Mouse (Mus musculus): ENCODE results near the gene Rpl18a. TPM values are rescaled to one million over a fixed set of nuclear protein-coding genes. Genes with fewer than 3 reads are reported as not detected.

Rpl18a gene
- 5,087 and 5,550 TPM in 2 replicates for total RNA-seq (2015)
- total RNA-seq (2017): 1,590 and 1,750 TPM in 2 replicates

GRCm38 (mm10) chr8:70897021-70897680 is at the start of gene Rpl18a:
TSS of gene Rpl18a (minus strand) at chr8:70897412.
- peak; percentile 91 for ATAC-seq (ENCODE audit: poor library complexity, severe bottlenecking)

GRCm38 (mm10) chr8:70943187-70943586 is 46.0 kb upstream of the Rpl18a start:
- peak; percentile 70 for ATAC-seq (ENCODE audit: poor library complexity, severe bottlenecking)

DNA sequence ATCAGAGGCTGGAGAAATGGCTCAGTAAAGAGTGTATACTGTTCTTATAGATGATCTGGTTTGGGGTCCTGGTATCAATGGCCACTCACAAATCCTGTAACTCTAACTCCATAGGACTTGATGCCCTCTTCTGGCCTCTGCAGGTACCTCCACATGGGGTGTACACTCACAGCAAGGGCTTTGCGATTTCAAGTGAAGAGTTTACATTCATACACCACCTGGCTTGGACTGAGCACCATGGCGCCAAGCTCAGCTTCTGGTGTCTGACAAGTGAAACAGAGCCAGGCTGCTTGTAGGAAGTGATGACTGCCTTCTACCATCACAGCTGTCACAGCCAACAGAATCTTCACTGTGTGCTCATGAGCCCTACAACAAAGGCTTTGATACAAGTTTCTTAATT is 44.3 kb upstream of the Rpl18a start:
- no peak for ATAC-seq (ENCODE audit: poor library complexity, severe bottlenecking)

- no peak for ATAC-seq (ENCODE audit: poor library complexity, severe bottlenecking)
Measured at GRCm38 (mm10) chr8:70937200-70937599, 40.0 kb upstream of the Rpl18a start.

DNA sequence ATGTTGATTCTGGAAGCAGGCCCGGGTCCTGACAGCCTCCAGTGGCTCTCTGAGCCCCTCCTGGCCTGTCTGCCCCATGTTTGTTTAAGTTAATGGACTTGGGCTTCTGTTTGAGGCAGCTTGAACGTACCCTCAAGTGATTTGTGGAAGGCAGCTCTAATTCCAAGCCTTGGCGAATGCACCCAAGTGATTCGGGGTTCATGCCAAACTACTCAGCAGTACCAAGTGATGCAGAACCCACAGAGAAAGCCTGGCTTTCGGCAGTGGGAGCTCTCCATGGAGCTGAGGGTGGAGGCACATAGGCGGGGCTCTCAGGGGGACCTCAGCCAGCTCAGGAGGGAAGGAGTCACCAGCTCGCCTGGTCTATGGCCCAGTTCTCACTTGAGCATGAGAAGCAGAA is 37.6 kb upstream of the Rpl18a start:
- no peak for ATAC-seq (ENCODE audit: poor library complexity, severe bottlenecking)

GRCm38 (mm10) chr8:70933036-70933435 is 35.8 kb upstream of the Rpl18a start:
- ATAC-seq (ENCODE audit: poor library complexity, severe bottlenecking): no peak

DNA sequence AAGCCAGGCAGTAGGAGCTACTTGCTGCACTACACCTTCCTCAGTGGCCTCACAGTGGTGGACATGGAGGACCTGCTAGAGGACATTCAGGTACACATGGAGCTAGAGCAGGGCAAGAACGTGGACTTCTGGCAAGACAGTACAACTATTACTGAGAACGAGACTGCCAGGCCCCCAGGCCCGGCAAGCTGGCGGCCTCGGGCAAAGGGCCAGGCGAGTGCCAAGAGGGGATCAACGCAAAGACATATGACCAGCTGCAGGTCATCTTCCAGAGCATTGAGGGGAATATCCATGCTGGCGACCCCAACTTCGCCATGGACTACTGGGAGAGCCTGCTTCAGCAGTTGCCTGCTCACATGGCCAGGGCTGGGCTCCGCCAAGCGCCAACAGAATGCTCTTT is 34.5 kb upstream of the Rpl18a start:
- no peak for ATAC-seq (ENCODE audit: poor library complexity, severe bottlenecking)

- ATAC-seq (ENCODE audit: poor library complexity, severe bottlenecking): no peak
Measured at GRCm38 (mm10) chr8:70928778-70929322, 31.6 kb upstream of the Rpl18a start.

DNA sequence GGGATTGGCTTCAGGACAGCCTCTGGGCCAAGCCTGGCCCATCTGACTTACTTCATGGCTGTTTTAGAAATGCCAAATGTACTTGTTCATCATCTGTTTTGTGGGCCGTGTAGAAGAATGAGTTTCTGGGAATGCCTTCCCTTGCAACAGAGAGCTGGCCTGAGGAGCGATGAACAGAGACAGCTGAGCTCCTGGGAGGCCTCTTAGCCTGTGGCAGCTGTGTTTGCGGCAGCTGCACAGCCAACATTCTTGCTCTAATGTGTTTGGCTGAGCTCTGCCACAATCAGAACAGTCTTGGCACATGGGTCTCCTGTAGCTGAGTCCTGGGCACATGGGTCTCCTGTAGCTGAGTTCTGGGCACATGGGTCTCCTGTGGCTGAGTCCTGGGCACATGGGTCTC is 30.9 kb upstream of the Rpl18a start:
- no peak for ATAC-seq (ENCODE audit: poor library complexity, severe bottlenecking)

GRCm38 (mm10) chr8:70926396-70926795 is 29.2 kb upstream of the Rpl18a start:
- ATAC-seq (ENCODE audit: poor library complexity, severe bottlenecking): no peak

GRCm38 (mm10) chr8:70925754-70926153 is 28.5 kb upstream of the Rpl18a start:
- ATAC-seq (ENCODE audit: poor library complexity, severe bottlenecking): no peak

DNA sequence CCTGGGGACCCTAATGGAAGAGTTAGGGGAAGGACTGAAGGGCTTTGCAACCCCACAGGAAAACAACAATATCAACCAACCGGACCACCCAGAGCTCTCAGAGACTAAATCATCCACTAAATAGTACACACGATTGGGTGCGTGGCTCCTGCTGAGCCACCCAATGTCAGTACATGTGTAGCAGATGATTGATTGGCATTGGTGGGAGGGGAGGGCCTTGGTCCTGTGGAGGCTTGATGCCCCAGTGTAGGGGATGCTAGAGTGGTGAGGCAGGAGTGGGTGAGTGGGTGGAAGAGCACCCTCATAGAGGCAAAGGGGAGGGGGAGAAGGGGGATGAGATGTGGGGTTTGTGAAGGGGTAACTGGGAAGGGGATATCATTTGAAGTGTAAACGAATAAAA is 26.9 kb upstream of the Rpl18a start:
- no peak for ATAC-seq (ENCODE audit: poor library complexity, severe bottlenecking)

- ATAC-seq (ENCODE audit: poor library complexity, severe bottlenecking): no peak
Measured at GRCm38 (mm10) chr8:70920049-70920922, 23.1 kb upstream of the Rpl18a start.

- no peak for ATAC-seq (ENCODE audit: poor library complexity, severe bottlenecking)
Measured at GRCm38 (mm10) chr8:70914704-70915103, 17.5 kb upstream of the Rpl18a start.

GRCm38 (mm10) chr8:70913523-70913922 is 16.3 kb upstream of the Rpl18a start:
- no peak for ATAC-seq (ENCODE audit: poor library complexity, severe bottlenecking)

DNA sequence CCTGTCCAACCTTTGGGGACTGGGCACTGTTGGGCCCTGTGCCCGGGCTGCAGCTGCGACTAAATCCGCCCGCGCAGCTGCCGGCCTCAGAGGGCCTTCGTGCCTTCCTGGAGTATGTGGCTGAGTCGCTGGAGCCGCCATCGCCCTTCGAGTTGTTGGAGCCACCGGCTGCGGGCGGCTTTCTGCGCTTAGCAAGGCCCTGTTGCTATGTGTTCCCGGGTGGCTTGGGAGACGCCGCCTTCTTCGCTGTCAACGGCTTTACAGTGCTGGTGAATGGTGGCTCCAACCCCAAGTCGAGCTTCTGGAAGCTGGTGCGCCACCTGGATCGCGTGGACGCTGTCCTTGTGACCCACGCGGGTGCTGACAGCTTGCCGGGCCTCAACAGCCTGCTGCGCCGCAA is 15.7 kb upstream of the Rpl18a start:
- no peak for ATAC-seq (ENCODE audit: poor library complexity, severe bottlenecking)

DNA sequence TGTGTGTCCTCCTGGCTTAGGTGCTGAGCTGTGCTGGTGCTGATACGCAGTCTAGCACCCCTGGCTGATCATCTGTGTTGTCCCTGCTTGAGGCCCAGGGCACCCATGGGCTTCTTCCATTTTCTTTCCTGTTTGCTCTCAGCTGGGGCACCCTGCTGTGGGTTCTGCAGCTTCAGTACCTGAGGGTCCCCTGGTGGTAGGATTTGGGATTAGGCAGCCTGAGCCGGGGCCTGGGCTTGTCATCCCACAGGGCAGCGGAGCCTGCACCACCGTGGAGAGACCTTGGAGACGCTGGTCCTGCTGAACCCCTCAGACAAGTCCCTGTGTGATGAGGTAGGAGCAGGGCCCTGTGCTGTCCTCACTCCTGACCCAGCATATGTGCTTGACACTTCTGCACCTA is 14.4 kb upstream of the Rpl18a start:
- ATAC-seq (ENCODE audit: poor library complexity, severe bottlenecking): no peak

DNA sequence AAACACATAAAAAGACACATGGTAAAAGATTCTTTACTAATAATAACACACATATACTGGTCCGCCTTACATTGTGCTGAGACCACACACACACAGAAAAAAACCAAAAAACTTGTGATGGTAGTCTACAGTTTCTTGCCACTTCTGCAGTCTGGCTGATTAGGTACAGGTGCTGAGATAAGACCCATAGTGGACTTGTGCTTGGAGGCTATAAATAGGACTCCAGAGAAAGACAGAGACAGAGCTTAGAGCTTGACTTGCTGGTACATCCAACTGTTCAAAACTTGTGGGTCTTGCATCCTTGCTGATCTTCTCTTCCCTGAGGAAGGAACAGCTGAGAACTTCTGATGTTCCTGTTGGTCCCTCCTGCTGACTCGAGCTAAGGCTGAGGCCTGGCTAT is 10.3 kb upstream of the Rpl18a start:
- ATAC-seq (ENCODE audit: poor library complexity, severe bottlenecking): no peak

DNA sequence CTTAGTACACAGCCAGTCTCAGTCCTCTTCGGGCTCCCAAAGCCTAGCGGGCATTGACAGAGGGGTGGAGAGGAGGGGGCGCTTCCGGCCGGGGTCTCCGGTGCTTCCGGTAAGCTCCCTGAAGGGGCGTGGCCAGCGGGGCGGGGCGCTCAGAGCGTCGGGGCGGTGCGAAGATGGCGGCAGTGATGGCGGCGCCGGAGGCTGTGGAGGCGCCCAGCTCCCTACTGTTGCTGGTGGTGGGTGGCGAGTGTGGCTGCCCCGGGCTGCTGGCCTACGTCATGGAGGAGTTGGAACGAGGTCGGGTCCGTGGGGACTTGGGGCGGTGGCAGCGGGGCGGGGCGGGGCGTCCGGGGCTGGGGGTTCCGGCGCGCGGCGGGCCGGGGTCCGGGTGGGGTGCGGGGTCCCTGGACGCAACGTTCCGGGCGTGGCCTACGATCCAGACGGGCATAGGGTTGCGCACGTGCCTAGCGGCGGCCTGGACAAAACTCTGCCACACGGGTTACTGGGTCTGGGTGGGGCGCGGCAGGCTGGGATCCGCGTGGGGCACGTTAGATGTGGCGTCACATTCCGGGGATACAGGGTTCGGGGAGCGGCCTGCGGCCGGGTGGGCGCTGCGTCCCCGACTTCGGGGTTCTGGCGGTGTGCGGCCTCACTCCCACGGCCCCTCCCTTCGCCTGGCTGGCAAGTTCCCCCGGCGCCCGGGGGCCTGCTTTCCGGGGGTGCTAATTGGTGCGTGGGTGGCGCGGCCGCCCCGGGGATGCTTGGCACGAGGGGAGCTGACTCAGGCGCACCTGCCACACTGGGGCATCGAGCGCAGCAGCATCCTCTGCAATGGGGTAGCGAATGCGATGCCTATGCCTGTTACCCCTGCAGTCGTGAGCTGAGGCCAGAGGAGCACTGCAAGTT is 8.9 kb upstream of the Rpl18a start, which contains the start of gene Map1s:
TSS of gene Map1s (plus strand) at position 102 of the 906 bp plus-strand sequence.
- peak; percentile 74 for ATAC-seq (ENCODE audit: poor library complexity, severe bottlenecking)

DNA sequence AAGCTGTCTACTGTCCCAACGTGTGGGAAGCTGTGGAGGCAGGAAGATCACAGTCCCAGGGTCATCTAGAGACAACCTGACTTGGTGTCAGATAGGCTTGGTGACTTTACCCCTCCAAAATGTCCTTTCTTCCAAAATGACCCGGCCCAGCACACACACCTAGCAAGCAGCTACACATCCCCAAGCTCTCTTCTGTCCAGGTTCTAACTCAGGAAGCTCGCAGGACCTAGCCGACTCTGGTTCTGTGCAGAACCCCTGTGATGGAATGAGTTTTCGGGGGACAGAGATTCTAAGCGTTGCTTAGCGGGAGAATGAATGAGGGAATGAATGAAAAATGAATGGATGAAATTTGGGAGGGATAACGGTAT is 8.2 kb upstream of the Rpl18a start:
- no peak for ATAC-seq (ENCODE audit: poor library complexity, severe bottlenecking)

DNA sequence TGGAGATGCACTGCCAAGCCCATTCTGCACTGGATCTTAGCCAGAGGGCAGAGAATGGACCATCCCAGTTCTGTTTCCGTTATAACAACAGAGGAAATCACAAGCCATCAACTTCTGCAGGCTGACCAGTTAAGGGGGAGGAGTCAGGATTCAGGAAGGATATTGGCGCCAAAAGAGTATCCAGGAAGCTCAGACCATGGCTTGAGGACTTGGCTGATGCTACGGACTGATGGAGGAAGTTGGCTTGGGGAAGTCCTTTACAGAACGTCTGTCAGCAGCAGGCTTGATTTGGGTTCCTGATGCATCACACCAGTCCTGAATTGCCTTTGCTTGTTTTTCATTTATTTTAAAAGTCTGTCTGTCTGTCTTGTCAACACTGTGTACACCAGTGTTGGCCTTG is 7.3 kb upstream of the Rpl18a start:
- ATAC-seq (ENCODE audit: poor library complexity, severe bottlenecking): peak; percentile 80

Data from megakaryocyte, adult 5-6 weeks (primary cell).